Mouse (Mus musculus) T-helper 2 cell (primary cell): ENCODE results near the gene Tysnd1.

Experiments
- in situ Hi-C: fragments of 300-600 bp; cut with MboI, MseI; formaldehyde crosslinking; loops from one replicate; pipeline ENCODE4 v1.15.1; 2025; ENCODE audit warnings: high pct_unique_total_duplicates

The Tysnd1 gene

GRCm38 (mm10) chr10:61680015-61680913, 15.1 kb upstream of the Tysnd1 start, which contains the start of gene Sar1a:
TSS of gene Sar1a (plus strand) at chr10:61680299.
- in situ Hi-C loops = no loop called here

DNA sequence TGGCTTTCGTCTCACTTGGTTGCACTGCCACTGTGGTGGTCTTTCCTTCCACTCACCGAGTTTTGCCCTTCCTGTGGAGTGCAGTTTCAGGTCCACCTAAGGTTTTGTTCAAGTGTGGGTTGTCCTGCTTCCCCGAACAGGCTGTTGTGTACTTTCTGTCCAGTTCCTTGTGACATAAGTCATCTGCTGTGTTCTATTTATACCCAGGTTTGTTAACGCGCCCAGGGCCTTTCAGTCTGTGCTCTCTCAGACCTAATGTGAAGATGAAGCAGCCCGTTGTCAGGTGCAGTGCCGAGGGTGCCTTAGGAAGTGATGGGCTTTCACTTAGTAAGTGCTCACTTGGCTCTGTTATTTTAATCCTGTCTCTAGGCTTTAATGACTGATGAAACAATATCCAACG, 5.9 kb upstream of the Tysnd1 start:
- in situ Hi-C loops = no loop called here

DNA sequence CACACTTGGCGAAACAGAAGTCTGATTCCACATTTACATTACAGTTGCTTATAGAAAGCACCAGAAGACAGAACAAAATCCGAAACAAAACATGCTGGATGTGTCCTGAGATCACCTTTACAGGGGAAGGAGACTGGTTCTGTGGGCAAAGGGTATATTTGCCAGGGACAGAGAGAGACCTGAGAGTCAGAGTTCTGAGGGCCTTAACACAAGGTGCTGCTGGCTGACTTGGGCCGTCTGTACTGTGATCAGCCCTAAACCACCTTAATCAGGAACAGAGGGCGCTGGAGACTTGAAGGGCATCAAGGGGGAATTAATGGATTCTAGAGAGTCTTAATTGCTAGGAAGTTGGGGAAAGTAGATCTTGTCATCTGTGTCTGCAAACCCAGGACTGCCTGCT, 1.8 kb upstream of the Tysnd1 start:
- in situ Hi-C loops = no loop called here

DNA sequence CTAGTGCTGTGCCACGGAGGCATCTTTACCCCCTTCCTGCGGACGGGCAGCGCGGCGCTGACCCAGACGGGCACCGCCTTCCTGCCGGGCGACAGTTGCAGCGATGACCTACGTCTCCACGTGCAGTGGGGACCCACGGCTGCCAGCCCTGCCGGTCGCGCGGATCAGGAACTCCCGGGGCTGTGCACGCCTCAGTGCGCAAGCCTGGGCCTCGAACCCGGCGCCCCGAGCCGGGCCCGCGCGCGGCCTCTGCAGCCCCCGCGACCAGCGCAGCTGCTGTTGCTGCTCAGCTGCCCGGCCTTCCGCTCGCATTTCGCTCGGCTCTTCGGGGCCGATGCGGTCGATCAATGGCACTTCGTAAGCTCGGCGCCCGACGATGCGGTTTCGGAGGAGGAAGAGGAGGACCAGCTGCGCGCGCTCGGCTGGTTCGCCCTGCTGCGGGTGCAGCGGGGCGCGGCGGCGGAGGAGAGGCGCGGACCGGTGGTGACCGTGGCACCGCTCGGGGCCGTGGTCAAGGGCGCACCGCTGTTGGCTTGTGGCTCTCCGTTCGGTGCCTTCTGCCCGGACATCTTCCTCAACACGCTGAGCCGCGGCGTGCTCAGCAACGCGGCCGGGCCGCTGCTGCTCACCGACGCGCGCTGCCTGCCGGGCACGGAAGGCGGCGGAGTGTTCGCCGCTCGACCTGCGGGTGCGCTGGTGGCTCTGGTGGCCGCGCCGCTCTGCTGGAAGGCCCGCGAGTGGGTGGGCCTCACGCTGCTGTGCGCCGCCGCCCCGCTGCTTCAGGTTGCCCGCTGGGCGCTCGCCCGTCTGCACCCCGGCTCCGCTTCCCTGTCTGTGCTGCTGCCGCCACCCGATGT, 617 bp downstream of the Tysnd1 start:
- in situ Hi-C loops = no loop called here

DNA sequence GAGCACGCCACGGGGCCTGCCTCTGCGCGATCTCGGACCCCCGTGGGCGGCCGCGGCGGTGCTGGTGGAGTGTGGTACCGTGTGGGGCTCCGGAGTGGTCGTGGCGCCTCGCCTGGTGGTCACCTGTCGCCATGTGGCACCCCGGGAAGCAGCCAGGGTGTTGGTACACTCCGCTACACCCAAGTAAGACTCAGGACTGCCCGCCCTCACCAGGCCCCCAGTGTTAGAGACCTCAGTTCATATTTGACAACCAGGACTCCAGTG, 1.2 kb downstream of the Tysnd1 start:
- in situ Hi-C loops = no loop called here

DNA sequence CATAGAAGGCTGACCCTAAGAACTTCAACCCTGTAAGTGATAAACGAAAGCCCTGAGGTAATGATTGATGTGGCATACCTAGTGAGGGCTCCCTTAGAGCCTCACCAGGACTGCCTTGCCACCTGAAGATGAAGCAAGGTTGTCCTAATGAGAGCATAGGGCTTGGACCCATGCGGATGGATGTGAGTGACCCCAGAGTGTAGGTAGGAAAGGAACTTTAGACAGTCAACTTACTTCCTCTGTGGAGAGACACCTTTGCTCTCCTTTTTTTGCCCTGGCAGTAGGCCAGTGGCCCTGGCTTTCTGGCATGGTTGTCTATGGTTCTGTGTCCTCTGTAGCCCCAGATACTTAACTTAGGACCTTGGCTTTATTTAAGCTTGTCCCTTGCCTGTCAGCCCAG, 1.7 kb downstream of the Tysnd1 start:
- in situ Hi-C loops = no loop called here

DNA sequence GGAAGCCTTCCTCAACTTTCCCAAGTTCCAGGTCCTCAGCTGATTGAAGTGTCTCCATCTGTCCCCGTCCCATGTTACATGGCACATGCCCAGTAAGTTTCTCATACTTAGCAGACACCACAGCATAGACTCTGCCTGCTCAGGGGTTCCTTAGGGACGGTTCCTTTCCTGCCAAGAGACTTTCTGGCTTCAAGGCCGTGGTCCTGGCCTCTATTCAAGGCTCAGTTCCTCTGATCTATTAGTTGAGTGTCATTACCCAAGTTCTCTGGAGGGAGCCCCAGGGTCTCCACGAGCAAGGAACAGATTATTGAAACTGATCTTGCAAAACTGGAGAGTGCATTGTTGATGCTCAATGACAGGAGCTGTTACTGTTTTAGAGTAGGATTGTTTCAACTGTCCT, 9.3 kb downstream of the Tysnd1 start:
- in situ Hi-C loops = no loop called here

- in situ Hi-C loops = no loop called here
Observed at GRCm38 (mm10) chr10:61706412-61707375, 11.4 kb downstream of the Tysnd1 start.

- in situ Hi-C loops = no loop called here
Observed at GRCm38 (mm10) chr10:61713601-61714000, 18.3 kb downstream of the Tysnd1 start.

DNA sequence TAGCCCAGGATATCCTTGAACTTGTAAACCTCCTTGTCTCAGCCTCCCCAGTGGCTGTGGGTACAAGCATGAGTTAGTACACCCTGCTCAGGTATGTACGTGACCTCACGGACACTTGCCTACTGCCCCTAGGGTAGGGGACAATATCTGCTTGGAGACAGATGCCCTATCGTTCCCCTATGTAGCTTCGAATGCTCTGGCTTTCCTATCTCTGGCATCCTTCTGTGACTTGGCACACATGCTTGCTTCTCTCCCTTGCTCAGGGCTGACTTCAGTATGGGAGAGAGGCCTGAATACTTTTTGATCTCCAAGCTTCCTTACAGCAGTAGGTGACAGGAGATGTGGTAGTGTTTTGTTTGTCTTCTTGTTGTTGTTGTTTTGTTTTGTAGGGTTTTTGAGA, 18.8 kb downstream of the Tysnd1 start:
- in situ Hi-C loops = no loop called here

- in situ Hi-C loops = no loop called here
Observed at GRCm38 (mm10) chr10:61714771-61715461, 19.6 kb downstream of the Tysnd1 start, which contains the start of gene Aifm2. TSS of gene Aifm2 (plus strand) at chr10:61715263.

GRCm38 (mm10) chr10:61715462-61715837, 20.1 kb downstream of the Tysnd1 start:
- in situ Hi-C loops = no loop called here

DNA sequence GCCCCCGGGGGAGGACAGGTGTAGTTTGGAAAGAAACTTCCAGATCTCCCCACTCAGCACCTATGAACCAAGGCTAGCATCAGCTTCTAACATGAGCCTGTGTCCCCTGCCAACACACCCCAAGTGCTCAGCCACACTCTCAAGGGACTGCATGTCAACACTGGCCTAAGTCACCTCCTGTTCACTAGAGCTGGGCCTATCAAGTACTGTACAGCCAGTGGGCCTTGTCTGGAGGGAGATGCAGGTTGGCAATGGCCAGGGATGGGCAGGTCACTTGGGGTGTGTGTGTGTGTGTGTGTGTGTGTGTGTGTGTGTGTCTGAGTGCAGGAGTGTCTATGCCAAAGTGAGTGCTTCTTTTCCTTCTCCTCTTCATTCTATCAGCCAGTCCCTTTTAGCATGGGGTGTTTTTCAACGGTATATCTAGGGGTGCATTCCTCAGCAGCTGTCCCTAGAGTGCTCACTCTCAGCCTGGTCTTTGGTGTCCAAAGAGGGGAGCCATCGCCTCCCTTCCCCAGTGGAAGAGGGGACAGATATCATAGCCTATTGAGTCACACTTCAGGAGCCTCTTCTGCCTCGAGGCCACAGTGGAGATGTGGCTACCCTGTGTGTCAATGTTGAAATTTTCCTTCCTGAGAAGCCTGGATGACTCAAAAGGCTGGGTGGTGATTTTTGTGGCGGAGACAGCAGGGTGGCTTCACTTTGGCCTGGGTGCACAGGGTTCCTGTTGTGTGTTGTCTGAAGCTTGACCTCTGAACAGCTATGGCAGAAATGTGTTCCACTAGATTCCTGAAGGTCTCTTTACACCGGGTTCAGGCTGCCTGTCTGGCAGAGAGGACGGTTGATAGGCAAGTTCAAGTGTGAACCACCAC, 20.9 kb downstream of the Tysnd1 start:
- in situ Hi-C loops = no loop called here

DNA sequence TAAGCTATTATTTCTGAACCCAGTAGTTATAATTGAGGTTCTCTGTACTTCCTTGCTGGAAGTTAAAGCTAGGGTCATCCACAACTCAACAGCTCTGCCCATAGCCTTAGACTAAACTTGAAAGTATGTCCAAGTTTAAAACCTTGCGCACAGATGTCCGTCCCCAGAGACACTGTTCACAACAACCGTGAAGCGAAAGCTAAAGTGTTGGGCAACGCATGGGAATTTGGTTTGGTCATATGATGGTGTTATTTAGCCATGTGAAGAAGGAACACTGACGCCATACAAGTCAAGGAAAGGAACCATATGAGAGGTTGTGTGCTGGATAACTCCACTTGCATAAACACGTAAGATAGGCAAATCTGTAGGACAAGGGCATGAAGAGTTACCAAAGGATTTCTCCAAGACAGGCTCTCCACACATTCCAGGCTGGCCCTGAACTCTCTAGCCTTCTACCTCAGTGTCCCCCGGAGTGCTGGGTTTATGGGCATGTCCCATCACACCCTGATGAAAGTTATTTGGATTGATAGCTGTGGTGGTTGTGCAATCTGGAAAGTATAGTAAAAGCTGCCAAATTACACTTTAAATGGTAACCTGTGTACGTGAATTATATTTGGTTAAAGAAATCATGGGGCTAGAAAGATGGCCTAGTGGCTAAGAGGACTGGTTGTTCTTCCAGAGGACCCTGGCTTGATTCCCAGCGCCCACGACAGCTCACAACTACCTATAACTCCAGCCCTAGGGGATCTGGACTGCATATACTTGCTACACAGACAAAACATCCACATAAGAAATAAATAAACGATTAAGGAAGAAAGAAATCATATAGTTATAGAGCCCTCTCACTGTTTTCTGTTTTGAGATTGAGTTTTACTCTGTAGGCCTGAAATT, 22.3 kb downstream of the Tysnd1 start:
- in situ Hi-C loops = no loop called here

GRCm38 (mm10) chr10:61720331-61720730, 25.0 kb downstream of the Tysnd1 start:
- in situ Hi-C loops = no loop called here

- in situ Hi-C loops = no loop called here
Observed at GRCm38 (mm10) chr10:61722215-61722614, 26.9 kb downstream of the Tysnd1 start.

DNA sequence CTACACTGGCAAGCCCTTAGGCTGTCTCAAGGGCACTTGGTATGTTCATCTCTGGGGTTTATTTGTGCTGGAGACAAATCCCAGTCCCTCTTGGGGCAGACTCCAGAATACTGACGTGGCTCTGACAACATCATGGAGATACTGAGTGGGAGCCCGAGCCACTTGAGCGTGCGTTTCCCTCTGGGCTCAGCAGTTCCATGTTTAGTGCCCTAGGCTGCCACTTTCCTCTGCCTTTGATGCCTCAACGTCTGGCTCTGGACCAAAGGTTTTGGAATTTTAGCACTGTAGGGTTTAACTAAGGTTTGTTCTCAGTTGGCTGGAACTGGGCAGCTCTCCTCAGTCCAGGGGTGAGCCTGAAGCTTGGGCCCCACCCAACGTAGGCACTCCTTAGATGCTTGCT, 28.0 kb downstream of the Tysnd1 start:
- in situ Hi-C loops = no loop called here

- in situ Hi-C loops = no loop called here
Observed at GRCm38 (mm10) chr10:61729181-61729580, 33.9 kb downstream of the Tysnd1 start.

- in situ Hi-C loops = no loop called here
Observed at GRCm38 (mm10) chr10:61730171-61730570, 34.9 kb downstream of the Tysnd1 start.
